Mouse (Mus musculus): ENCODE results near the gene Ngef.
"Not testable (repeated sequence)": the region's sequence is repeated elsewhere in the genome, so short reads cannot be mapped to it uniquely, and the experiment has no call there.

Gene Ngef

GRCm38 (mm10) chr1:87475076-87475895, 98.4 kb downstream of the Ngef start:
- no peak for DNase-seq (ENCODE audit: low read depth, low spot score)

- DNase-seq (ENCODE audit: low read depth, low spot score), result no peak
Observed at GRCm38 (mm10) chr1:87472576-87472975, 101.1 kb downstream of the Ngef start.

GRCm38 (mm10) chr1:87471914-87472313, 101.8 kb downstream of the Ngef start:
- DNase-seq (ENCODE audit: low read depth, low spot score), result no peak

GRCm38 (mm10) chr1:87469971-87470370, 103.7 kb downstream of the Ngef start, which contains the start of gene Snorc:
Gene Snorc (plus strand): TSS chr1:87470271.
- DNase-seq (ENCODE audit: low read depth, low spot score), result not testable (repeated sequence)

DNA sequence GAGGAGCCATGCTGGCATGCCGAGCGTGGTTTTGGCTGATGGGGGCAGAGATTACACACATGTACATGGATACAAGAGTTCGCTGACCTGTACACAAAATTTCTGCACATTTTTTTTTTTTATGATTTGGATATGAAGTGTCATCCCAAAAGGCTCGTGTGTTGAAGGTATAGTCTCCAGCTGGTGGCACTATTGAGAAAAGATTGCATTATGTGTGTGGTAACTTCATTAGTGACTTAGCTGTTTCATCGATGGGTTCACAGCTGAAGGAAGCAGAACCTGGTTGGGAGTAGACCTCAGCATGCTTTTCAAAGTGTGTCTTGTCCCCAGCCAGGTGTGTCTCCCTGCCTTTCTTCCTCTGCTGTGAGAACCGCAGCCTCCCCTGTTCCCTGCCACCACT, 105.3 kb downstream of the Ngef start:
- no peak for DNase-seq (ENCODE audit: low read depth, low spot score)

- DNase-seq (ENCODE audit: low read depth, low spot score), result no peak
Observed at GRCm38 (mm10) chr1:87467469-87467868, 106.2 kb downstream of the Ngef start.

GRCm38 (mm10) chr1:87459856-87460255, 113.8 kb downstream of the Ngef start:
- not testable (repeated sequence) for DNase-seq (ENCODE audit: low read depth, low spot score)

GRCm38 (mm10) chr1:87458045-87458444, 115.6 kb downstream of the Ngef start:
- DNase-seq (ENCODE audit: low read depth, low spot score), result no peak

- DNase-seq (ENCODE audit: low read depth, low spot score), result no peak
Observed at GRCm38 (mm10) chr1:87456425-87456824, 117.2 kb downstream of the Ngef start.

DNA sequence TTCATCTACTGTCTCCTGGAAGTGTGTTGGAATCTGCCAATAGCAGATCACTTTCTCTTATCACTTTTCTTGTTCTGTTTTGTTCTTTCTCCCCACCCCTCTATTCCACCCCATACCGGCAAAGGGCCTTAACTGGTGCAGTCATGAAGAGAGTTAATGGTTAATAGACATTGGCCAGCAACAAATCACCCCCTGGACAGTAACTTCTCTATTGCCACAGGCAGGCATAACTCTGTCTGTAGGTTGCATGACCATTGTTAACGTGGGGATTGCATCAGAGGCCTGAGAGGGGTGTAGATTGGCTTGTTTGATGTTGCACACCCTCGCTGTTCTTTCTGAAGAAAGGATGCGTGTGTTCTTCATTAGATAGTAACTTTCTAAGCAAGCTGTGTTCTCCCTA, 124.2 kb downstream of the Ngef start:
- no peak for DNase-seq (ENCODE audit: low read depth, low spot score)

- peak; percentile 43 for DNase-seq (ENCODE audit: low read depth, low spot score)
Observed at GRCm38 (mm10) chr1:87447183-87448104, 126.2 kb downstream of the Ngef start.

DNA sequence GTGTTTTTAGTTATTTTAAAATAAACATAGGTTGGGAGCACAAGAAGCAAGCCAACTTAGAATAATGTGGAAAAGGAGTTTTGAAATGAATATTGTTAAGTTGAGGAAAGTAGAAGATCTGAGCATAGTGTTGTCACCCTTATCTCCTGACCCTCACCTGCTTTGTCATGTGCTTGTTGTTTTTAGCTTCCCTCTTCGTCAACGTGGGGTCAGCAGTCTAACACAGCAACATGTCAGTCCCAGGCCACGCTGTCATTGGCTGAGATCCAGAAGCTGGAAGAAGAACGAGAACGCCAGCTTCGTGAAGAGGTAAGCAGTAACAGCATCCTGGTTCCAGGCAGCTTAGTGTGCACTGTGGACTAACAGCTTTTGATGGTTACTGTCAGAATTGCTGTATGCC, 137.1 kb downstream of the Ngef start:
- DNase-seq (ENCODE audit: low read depth, low spot score), result no peak

DNA sequence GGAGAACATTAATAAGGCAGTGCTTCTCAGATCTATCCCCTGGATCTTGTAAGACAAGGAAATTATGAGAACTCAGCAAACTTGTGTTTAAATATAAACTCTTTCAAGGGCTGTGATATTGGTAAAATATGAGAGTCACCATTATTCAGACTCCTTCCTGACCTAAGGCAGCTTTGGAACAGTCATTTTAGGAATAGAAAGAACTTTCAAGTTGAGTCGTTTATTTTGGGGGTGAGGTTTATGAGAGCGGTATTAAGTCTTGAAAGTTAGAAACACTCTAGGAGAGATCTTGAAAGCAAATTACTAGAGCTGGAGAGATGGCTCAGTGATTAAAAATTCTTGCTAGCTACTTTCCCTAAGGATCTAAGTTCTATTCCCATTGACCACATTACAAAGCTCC, 138.5 kb downstream of the Ngef start:
- no peak for DNase-seq (ENCODE audit: low read depth, low spot score)
